In genomic region chr15:25753003-25753402, GRCm38 (mm10) we compare ENCODE assay signal across 13 mouse cellular contexts.
DNase-seq lines count a peak whose midpoint lies in the region; ATAC-seq and TF ChIP-seq lines count a peak whose summit lies in the region.
"Had no signal": no experiment of that assay in that cellular context is flagged by ENCODE, and none has a peak within 500 bp of the region (broad histone marks: within the 10 kb centered on the region; RNA-seq: fewer than 3 reads in every experiment).

No protein-coding gene starts in this region.

- no peaks in the 10 kb centered on the region for H3K27me3 ChIP-seq in stomach, embryonic 14.5 days (ENCODE audit: control insufficient read depth, insufficient read depth, low read length)
- H3K27me3 ChIP-seq in stomach, postnatal 0 days (ENCODE audit: control insufficient read depth, insufficient read depth, low read length): no peaks in the 10 kb centered on the region
- no peaks in the 10 kb centered on the region; the same call in 1 of the 2 replicates for H3K27me3 ChIP-seq in forebrain, embryonic 12.5 days
- H3K27me3 ChIP-seq in hindbrain, postnatal 0 days (ENCODE audit: insufficient read depth, low read length): no peaks in the 10 kb centered on the region
- no peaks in the 10 kb centered on the region for H3K27me3 ChIP-seq in stomach, embryonic 15.5 days (replicated peaks)

- no peaks in the 10 kb centered on the region for H3K9me3 ChIP-seq in stomach, embryonic 14.5 days (ENCODE audit: control insufficient read depth, low read depth, low read length)
- no peaks in the 10 kb centered on the region for H3K9me3 ChIP-seq in stomach, postnatal 0 days (ENCODE audit: control insufficient read depth, low read length)
- H3K9me3 ChIP-seq in forebrain, embryonic 12.5 days: no peaks in the 10 kb centered on the region
- H3K9me3 ChIP-seq in hindbrain, postnatal 0 days (ENCODE audit: low read length): no peaks in the 10 kb centered on the region
- H3K9me3 ChIP-seq in stomach, embryonic 15.5 days: no peaks in the 10 kb centered on the region

- no peaks in the 10 kb centered on the region; the same call in 1 of the 2 replicates for H3K36me3 ChIP-seq in stomach, embryonic 14.5 days (ENCODE audit: control insufficient read depth, insufficient read depth, low read length)
- peaks cover 4% of the 10 kb centered on the region; the same call in 1 of the 2 replicates for H3K36me3 ChIP-seq in stomach, postnatal 0 days (ENCODE audit: control insufficient read depth, insufficient read depth, low read length)
- peaks cover 4% of the 10 kb centered on the region; the same call in 1 of the 2 replicates for H3K36me3 ChIP-seq in forebrain, embryonic 12.5 days (replicated peaks)
- no peaks in the 10 kb centered on the region for H3K36me3 ChIP-seq in hindbrain, postnatal 0 days (ENCODE audit: insufficient read depth, low read length)
- no peaks in the 10 kb centered on the region; the same call in 1 of the 2 replicates for H3K36me3 ChIP-seq in stomach, embryonic 15.5 days

- peak overlapping the region; percentile 44; the same call in 1 of the 2 replicates for H3K27ac ChIP-seq in stomach, embryonic 14.5 days (ENCODE audit: low read length)
- H3K27ac ChIP-seq in stomach, postnatal 0 days (replicated peaks): no peak overlapping the region
- H3K27ac ChIP-seq in forebrain, embryonic 12.5 days: peak overlapping the region; percentile 97
- H3K27ac ChIP-seq in hindbrain, postnatal 0 days: peak overlapping the region; percentile 71
- 0 out of 2 replicates have a peak overlapping the region, but pooled peaks have one; percentile 19 for H3K27ac ChIP-seq in stomach, embryonic 15.5 days
- H3K27ac ChIP-seq: heart, adult 2 months; liver, embryonic 14.5 days had no signal

- no peak for TF ChIP-seq EP300 in stomach, postnatal 0 days (optimal IDR thresholded peaks at IDR 0.05)

- H3K4me1 ChIP-seq in stomach, embryonic 14.5 days (ENCODE audit: control insufficient read depth, insufficient read depth, low read length): peaks cover 2% of the 10 kb centered on the region; the same call in 1 of the 2 replicates
- no peaks in the 10 kb centered on the region; the same call in 1 of the 2 replicates for H3K4me1 ChIP-seq in stomach, postnatal 0 days (replicated peaks; ENCODE audit: control insufficient read depth, insufficient read depth)
- peaks cover 53% of the 10 kb centered on the region for H3K4me1 ChIP-seq in forebrain, embryonic 12.5 days
- H3K4me1 ChIP-seq in hindbrain, postnatal 0 days (ENCODE audit: insufficient read depth, low read length): peaks cover 4% of the 10 kb centered on the region; the same call in 1 of the 2 replicates
- peaks cover 5% of the 10 kb centered on the region; the same call in 1 of the 2 replicates for H3K4me1 ChIP-seq in stomach, embryonic 15.5 days

- TF ChIP-seq CTCF in stomach, postnatal 0 days (IDR thresholded peaks at IDR 0.05; ENCODE audit: low read depth): no peak
- no peak for TF ChIP-seq CTCF in hindbrain, postnatal 0 days (IDR thresholded peaks at IDR 0.05; ENCODE audit: low read depth)

- H3K9ac ChIP-seq in stomach, embryonic 14.5 days (replicated peaks; ENCODE audit: low read depth, low read length): no peak overlapping the region
- no peak overlapping the region for H3K9ac ChIP-seq in stomach, postnatal 0 days (ENCODE audit: low read length)
- H3K9ac ChIP-seq in forebrain, embryonic 12.5 days: peak overlapping the region; percentile 54
- H3K9ac ChIP-seq in hindbrain, postnatal 0 days (replicated peaks; ENCODE audit: low read length): peak overlapping the region; percentile 9; the same call in 1 of the 2 replicates
- H3K9ac ChIP-seq in stomach, embryonic 15.5 days: no peak overlapping the region
- H3K9ac ChIP-seq: liver, embryonic 14.5 days had no signal

- no peak overlapping the region for H3K4me3 ChIP-seq in stomach, embryonic 14.5 days (ENCODE audit: low read depth, low read length)
- no peak overlapping the region for H3K4me3 ChIP-seq in stomach, postnatal 0 days (ENCODE audit: low read depth, low read length)
- H3K4me3 ChIP-seq in forebrain, embryonic 12.5 days (replicated peaks): peak overlapping the region; percentile 42
- peak overlapping the region; percentile 14 for H3K4me3 ChIP-seq in hindbrain, postnatal 0 days (ENCODE audit: low read length)
- no peak overlapping the region for H3K4me3 ChIP-seq in stomach, embryonic 15.5 days (replicated peaks)
- H3K4me3 ChIP-seq: heart, adult 2 months had no signal

- H3K4me2 ChIP-seq in stomach, embryonic 14.5 days (replicated peaks; ENCODE audit: low read depth, low read length): no peak overlapping the region
- H3K4me2 ChIP-seq in stomach, postnatal 0 days (replicated peaks; ENCODE audit: low read depth): no peak overlapping the region
- H3K4me2 ChIP-seq in forebrain, embryonic 12.5 days: peak overlapping the region; percentile 52
- peak overlapping the region; percentile 49 for H3K4me2 ChIP-seq in hindbrain, postnatal 0 days (ENCODE audit: low read depth, low read length)
- no peak overlapping the region for H3K4me2 ChIP-seq in stomach, embryonic 15.5 days

- no peak for DNase-seq in stomach, postnatal 0 days (ENCODE audit: low spot score)
- peak; percentile 32 for DNase-seq in hindbrain, postnatal 0 days (ENCODE audit: low spot score)
- no peak for DNase-seq in right cerebral cortex, postnatal 4 days
- no peak for DNase-seq in spleen, postnatal 14 days (ENCODE audit: low spot score in 2 of 2)
- no peak for DNase-seq in kidney, adult 18-20 months
- DNase-seq: cerebellum, postnatal 14 days; heart, adult 2 months; heart, postnatal 36 days; kidney, postnatal 4 days had no signal

- WGBS in stomach, embryonic 14.5 days: 47% methylated on average over 9 of the region's 9 CpGs
- WGBS in stomach, postnatal 0 days: 50% methylated on average over 9 of the region's 9 CpGs
- WGBS in forebrain, embryonic 12.5 days: 8% methylated on average over 9 of the region's 9 CpGs
- 23% methylated on average over 9 of the region's 9 CpGs for WGBS in hindbrain, postnatal 0 days
- 61% methylated on average over 9 of the region's 9 CpGs for WGBS in stomach, embryonic 15.5 days

- no peak for ATAC-seq in stomach, embryonic 14.5 days (ENCODE audit: insufficient number of reproducible peaks, insufficient read depth, low FRiP score, low read depth)
- ATAC-seq in stomach, postnatal 0 days (ENCODE audit: low FRiP score, low TSS enrichment): no peak
- ATAC-seq in forebrain, embryonic 12.5 days (ENCODE audit: low FRiP score): peak; percentile 18; the same call in 1 of the 2 replicates
- 0 out of 2 replicates have a peak, but pooled peaks have one; percentile 15 for ATAC-seq in hindbrain, postnatal 0 days
- no peak for ATAC-seq in stomach, embryonic 15.5 days (ENCODE audit: insufficient read depth, low FRiP score, low read depth)

Comparison
In these comparisons a context has a peak if more than half of its experiments do, and no peak if none do; other contexts are left out.
1. ATAC-seq: peak in forebrain, embryonic 12.5 days (single experiment) and hindbrain, postnatal 0 days (single experiment); none in stomach, embryonic 14.5 days (single experiment), stomach, postnatal 0 days (single experiment) and stomach, embryonic 15.5 days (single experiment).
2. H3K4me2 ChIP-seq: peak in forebrain, embryonic 12.5 days (single experiment) and hindbrain, postnatal 0 days (single experiment); none in stomach, embryonic 14.5 days (single experiment), stomach, postnatal 0 days (single experiment) and stomach, embryonic 15.5 days (single experiment).
3. H3K4me3 ChIP-seq: peak in forebrain, embryonic 12.5 days (single experiment) and hindbrain, postnatal 0 days (single experiment); none in stomach, embryonic 14.5 days (single experiment), stomach, postnatal 0 days (single experiment) and stomach, embryonic 15.5 days (single experiment).
4. H3K9ac ChIP-seq: peak in forebrain, embryonic 12.5 days (single experiment) and hindbrain, postnatal 0 days (single experiment); none in stomach, embryonic 14.5 days (single experiment), stomach, postnatal 0 days (single experiment) and stomach, embryonic 15.5 days (single experiment).